Mouse (Mus musculus): ENCODE results near the gene Apof.

The Apof gene

GRCm38 (mm10) chr10:128268371-128268770 is at the start of gene Apof:
Gene Apof (plus strand): TSS chr10:128268671.
- no peak for DNase-seq

- DNase-seq: no peak
Measured at GRCm38 (mm10) chr10:128221533-128222286, 46.8 kb upstream of the Apof start.

- no peak for DNase-seq
Measured at GRCm38 (mm10) chr10:128225064-128225463, 43.4 kb upstream of the Apof start.

- DNase-seq: no peak
Measured at GRCm38 (mm10) chr10:128225538-128225937, 42.9 kb upstream of the Apof start, which contains the start of gene Mip. Gene Mip (plus strand): TSS chr10:128225838.

- no peak for DNase-seq
Measured at GRCm38 (mm10) chr10:128227592-128227991, 40.9 kb upstream of the Apof start.

GRCm38 (mm10) chr10:128228009-128228408 is 40.5 kb upstream of the Apof start:
- no peak for DNase-seq

GRCm38 (mm10) chr10:128230582-128230981 is 37.9 kb upstream of the Apof start:
- no peak for DNase-seq

- DNase-seq: no peak
Measured at GRCm38 (mm10) chr10:128231146-128231545, 37.3 kb upstream of the Apof start.

- peak; percentile 82 to 87 for DNase-seq
Measured at GRCm38 (mm10) chr10:128231697-128232419, 36.6 kb upstream of the Apof start, which contains the start of gene Timeless. Gene Timeless (plus strand): TSS chr10:128232065.

GRCm38 (mm10) chr10:128232420-128232985 is 36.0 kb upstream of the Apof start:
- peak; percentile 43 to 78 for DNase-seq

- no peak for DNase-seq
Measured at GRCm38 (mm10) chr10:128236321-128236720, 32.1 kb upstream of the Apof start.

GRCm38 (mm10) chr10:128237807-128238480 is 30.5 kb upstream of the Apof start:
- no peak for DNase-seq

- DNase-seq: no peak
Measured at GRCm38 (mm10) chr10:128239140-128239539, 29.3 kb upstream of the Apof start.

- no peak for DNase-seq
Measured at GRCm38 (mm10) chr10:128240131-128240530, 28.3 kb upstream of the Apof start.

- no peak for DNase-seq
Measured at GRCm38 (mm10) chr10:128243252-128243651, 25.2 kb upstream of the Apof start.

- DNase-seq: no peak
Measured at GRCm38 (mm10) chr10:128244121-128244520, 24.4 kb upstream of the Apof start.

GRCm38 (mm10) chr10:128247020-128247732 is 21.3 kb upstream of the Apof start:
- DNase-seq: peak; percentile 43 to 57

- no peak for DNase-seq
Measured at GRCm38 (mm10) chr10:128250565-128250964, 17.9 kb upstream of the Apof start.

- DNase-seq: no peak
Measured at GRCm38 (mm10) chr10:128253677-128254255, 14.7 kb upstream of the Apof start, which contains the start of gene Apon. Gene Apon (plus strand): TSS chr10:128254096.

GRCm38 (mm10) chr10:128255925-128256324 is 12.5 kb upstream of the Apof start:
- no peak for DNase-seq

GRCm38 (mm10) chr10:128256328-128256727 is 12.1 kb upstream of the Apof start:
- DNase-seq: no peak

- peak in 1 of 2 experiments; percentile 29 for DNase-seq
Measured at GRCm38 (mm10) chr10:128258953-128259352, 9.5 kb upstream of the Apof start.
